Comparison of ENCODE assay signal across 21 mouse cellular contexts in the genomic region with DNA sequence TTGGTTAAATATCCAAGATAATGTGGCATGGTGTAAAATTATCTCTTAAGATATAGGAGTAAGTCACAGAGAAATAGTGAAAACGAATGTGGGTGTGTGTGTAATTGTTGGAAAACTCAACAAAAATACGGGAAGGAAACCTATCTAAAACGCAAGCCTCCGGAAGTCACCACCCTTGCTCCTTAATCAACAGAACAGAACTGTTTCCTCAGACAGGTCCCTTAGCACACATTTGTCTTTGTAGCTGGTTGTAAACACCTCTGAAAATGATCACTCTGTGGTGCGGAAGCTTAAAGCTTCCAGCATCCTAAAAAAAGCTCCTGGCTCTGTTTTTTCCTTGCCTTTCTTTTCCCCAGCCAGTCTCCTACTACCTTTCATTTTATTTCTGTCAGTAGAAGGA. TPM values are rescaled to one million over a fixed set of nuclear protein-coding genes. Genes with fewer than 3 reads are reported as not detected.
DNase-seq lines count a peak whose midpoint lies in the region; ATAC-seq and TF ChIP-seq lines count a peak whose summit lies in the region.
"Had no signal": no experiment of that assay in that cellular context is flagged by ENCODE, and none has a peak within 500 bp of the region (broad histone marks: within the 10 kb centered on the region; RNA-seq: fewer than 3 reads in every experiment).

No protein-coding gene starts in this region.

- H3K27ac ChIP-seq in gastrocnemius, adult 2 months = peak overlapping the region; percentile 81
- no peak overlapping the region for H3K27ac ChIP-seq in kidney, embryonic 15.5 days
- H3K27ac ChIP-seq in midbrain, embryonic 11.5 days (ENCODE audit: low read depth, low read length) = no peak overlapping the region
- H3K27ac ChIP-seq in midbrain, embryonic 14.5 days (replicated peaks; ENCODE audit: low read depth, low read length) = no peak overlapping the region
- H3K27ac ChIP-seq in forebrain, embryonic 14.5 days (ENCODE audit: low read depth, low read length) = no peak overlapping the region
- H3K27ac ChIP-seq: forebrain, embryonic 12.5 days; heart, embryonic 13.5 days; hindbrain, embryonic 15.5 days; limb, embryonic 12.5 days; liver, embryonic 15.5 days; midbrain, embryonic 10.5 days; stomach, embryonic 15.5 days had no signal

- H3K36me3 ChIP-seq in kidney, embryonic 15.5 days = no peaks in the 10 kb centered on the region
- peaks cover 14% of the 10 kb centered on the region for H3K36me3 ChIP-seq in midbrain, embryonic 11.5 days (ENCODE audit: control insufficient read depth, insufficient read depth, low read length)
- peaks cover 22% of the 10 kb centered on the region for H3K36me3 ChIP-seq in midbrain, embryonic 14.5 days (ENCODE audit: control insufficient read depth, insufficient read depth, low read length)
- peaks cover 15% of the 10 kb centered on the region for H3K36me3 ChIP-seq in megakaryocyte, embryonic 14.5 days (replicated peaks; ENCODE audit: low read length)
- peaks cover 28% of the 10 kb centered on the region for H3K36me3 ChIP-seq in forebrain, embryonic 14.5 days (ENCODE audit: control insufficient read depth, insufficient read depth, low read length)
- H3K36me3 ChIP-seq: heart, embryonic 13.5 days; limb, embryonic 12.5 days; liver, embryonic 15.5 days; stomach, embryonic 15.5 days had no signal

- intact Hi-C loops in gastrocnemius, adult 2 months (cut with DNase I) = no loop called here

- no peak overlapping the region for H3K9ac ChIP-seq in kidney, embryonic 15.5 days
- no peak overlapping the region for H3K9ac ChIP-seq in midbrain, embryonic 11.5 days (ENCODE audit: low read length)
- H3K9ac ChIP-seq in midbrain, embryonic 14.5 days (replicated peaks; ENCODE audit: low read length) = no peak overlapping the region
- H3K9ac ChIP-seq in forebrain, embryonic 14.5 days (ENCODE audit: low read length) = no peak overlapping the region
- H3K9ac ChIP-seq: forebrain, embryonic 12.5 days; heart, embryonic 13.5 days; hindbrain, embryonic 15.5 days; limb, embryonic 12.5 days; liver, embryonic 15.5 days; stomach, embryonic 15.5 days had no signal

- H3K4me1 ChIP-seq in kidney, embryonic 15.5 days = peaks cover 7% of the 10 kb centered on the region; the same call in 1 of the 2 replicates
- no peaks in the 10 kb centered on the region for H3K4me1 ChIP-seq in midbrain, embryonic 11.5 days (ENCODE audit: control insufficient read depth, insufficient read depth, low read length)
- no peaks in the 10 kb centered on the region for H3K4me1 ChIP-seq in midbrain, embryonic 14.5 days (ENCODE audit: control insufficient read depth, insufficient read depth, low read length)
- peaks cover 37% of the 10 kb centered on the region for H3K4me1 ChIP-seq in megakaryocyte, embryonic 14.5 days
- no peaks in the 10 kb centered on the region for H3K4me1 ChIP-seq in forebrain, embryonic 14.5 days (ENCODE audit: control insufficient read depth, insufficient read depth, low read length)
- H3K4me1 ChIP-seq: forebrain, embryonic 12.5 days; hindbrain, embryonic 15.5 days; limb, embryonic 12.5 days; midbrain, embryonic 10.5 days; stomach, embryonic 15.5 days had no signal

- no peak for DNase-seq in gastrocnemius, adult 2 months
- DNase-seq in gastrocnemius, postnatal 4 days (ENCODE audit: low spot score in 2 of 2) = no peak
- peak; percentile 49 for DNase-seq in kidney, adult 9 months
- DNase-seq in midbrain, embryonic 11.5 days (ENCODE audit: low spot score, missing footprints) = peak; percentile 17
- no peak for DNase-seq in midbrain, embryonic 14.5 days
- DNase-seq in forebrain, embryonic 14.5 days (ENCODE audit: low spot score) = no peak
- DNase-seq: cerebellum, adult 18-20 months; right cerebral cortex, adult 18-20 months; spleen, adult 18-20 months had no signal

- no peak overlapping the region for H3K4me2 ChIP-seq in kidney, embryonic 15.5 days
- H3K4me2 ChIP-seq in midbrain, embryonic 11.5 days = no peak overlapping the region
- H3K4me2 ChIP-seq in midbrain, embryonic 14.5 days (ENCODE audit: low read length) = no peak overlapping the region
- no peak overlapping the region for H3K4me2 ChIP-seq in forebrain, embryonic 14.5 days (ENCODE audit: low read length)
- H3K4me2 ChIP-seq: forebrain, embryonic 12.5 days; heart, embryonic 13.5 days; hindbrain, embryonic 15.5 days; limb, embryonic 12.5 days; liver, embryonic 15.5 days; stomach, embryonic 15.5 days had no signal

- TF ChIP-seq CTCF in gastrocnemius, adult 2 months (IDR thresholded peaks at IDR 0.05) = no peak

- no peaks in the 10 kb centered on the region for H3K9me3 ChIP-seq in kidney, embryonic 15.5 days (replicated peaks)
- H3K9me3 ChIP-seq in midbrain, embryonic 11.5 days (ENCODE audit: control insufficient read depth, low read length) = no peaks in the 10 kb centered on the region
- no peaks in the 10 kb centered on the region for H3K9me3 ChIP-seq in midbrain, embryonic 14.5 days (ENCODE audit: control insufficient read depth, low read length)
- peaks cover 6% of the 10 kb centered on the region for H3K9me3 ChIP-seq in megakaryocyte, embryonic 14.5 days
- H3K9me3 ChIP-seq in forebrain, embryonic 14.5 days (replicated peaks; ENCODE audit: control insufficient read depth, low read length) = no peaks in the 10 kb centered on the region
- H3K9me3 ChIP-seq: forebrain, embryonic 12.5 days; heart, embryonic 13.5 days; hindbrain, embryonic 15.5 days; limb, embryonic 12.5 days; liver, embryonic 15.5 days; midbrain, embryonic 10.5 days; stomach, embryonic 15.5 days had no signal

- WGBS in kidney, embryonic 15.5 days = 52% methylated on average over 5 of the region's 5 CpGs
- WGBS in midbrain, embryonic 11.5 days = 91% methylated on average over 5 of the region's 5 CpGs
- 93% methylated on average over 5 of the region's 5 CpGs for WGBS in midbrain, embryonic 14.5 days
- WGBS in forebrain, embryonic 14.5 days = 91% methylated on average over 5 of the region's 5 CpGs

- H3K4me3 ChIP-seq in gastrocnemius, adult 2 months = 0 out of 2 replicates have a peak overlapping the region, but pooled peaks have one; percentile 9
- H3K4me3 ChIP-seq in kidney, embryonic 15.5 days (replicated peaks) = no peak overlapping the region
- H3K4me3 ChIP-seq in midbrain, embryonic 11.5 days (ENCODE audit: low read depth, low read length) = no peak overlapping the region
- H3K4me3 ChIP-seq in midbrain, embryonic 14.5 days (replicated peaks; ENCODE audit: low read depth, low read length) = no peak overlapping the region
- H3K4me3 ChIP-seq in megakaryocyte, embryonic 14.5 days (replicated peaks) = peak overlapping the region; percentile 43
- no peak overlapping the region for H3K4me3 ChIP-seq in forebrain, embryonic 14.5 days (ENCODE audit: low read depth, low read length)
- H3K4me3 ChIP-seq: forebrain, embryonic 12.5 days; heart, embryonic 13.5 days; hindbrain, embryonic 15.5 days; limb, embryonic 12.5 days; liver, embryonic 15.5 days; midbrain, embryonic 10.5 days; myocyte; stomach, embryonic 15.5 days had no signal

- ATAC-seq in kidney, embryonic 15.5 days (replicated peaks; ENCODE audit: low FRiP score) = no peak
- ATAC-seq in midbrain, embryonic 11.5 days (ENCODE audit: low FRiP score) = no peak
- no peak for ATAC-seq in midbrain, embryonic 14.5 days (ENCODE audit: low FRiP score, low TSS enrichment)
- ATAC-seq in forebrain, embryonic 14.5 days = no peak
- ATAC-seq: intestine, postnatal 0 days had no signal

- H3K27me3 ChIP-seq in kidney, embryonic 15.5 days = no peaks in the 10 kb centered on the region
- H3K27me3 ChIP-seq in midbrain, embryonic 11.5 days (ENCODE audit: control insufficient read depth, insufficient read depth, low read length) = no peaks in the 10 kb centered on the region
- H3K27me3 ChIP-seq in midbrain, embryonic 14.5 days (ENCODE audit: control insufficient read depth, insufficient read depth, low read length) = no peaks in the 10 kb centered on the region
- no peaks in the 10 kb centered on the region for H3K27me3 ChIP-seq in megakaryocyte, embryonic 14.5 days (replicated peaks)
- no peaks in the 10 kb centered on the region for H3K27me3 ChIP-seq in forebrain, embryonic 14.5 days (replicated peaks; ENCODE audit: control insufficient read depth, insufficient read depth, low read length)
- H3K27me3 ChIP-seq: forebrain, embryonic 12.5 days; heart, embryonic 13.5 days; hindbrain, embryonic 15.5 days; limb, embryonic 12.5 days; liver, embryonic 15.5 days; stomach, embryonic 15.5 days had no signal

RNA-seq across cellular contexts. Expression of gene Gabpa, which starts 29.9 kb away (rescaled TPM):
- 10 to 100 TPM; 23.6 to 34.1 TPM for total RNA-seq in gastrocnemius, adult 2 months (2021)
- total RNA-seq in gastrocnemius, postnatal 4 days (2021) = 10 to 100 TPM; 42.0 to 46.9 TPM
- 39.4 and 39.5 TPM in 2 replicates for polyA plus RNA-seq in kidney, embryonic 15.5 days (2015; fragmentation: Nextera tagmentation; extraction: Ambion mirVana)
- 41.2 and 45.1 TPM in 2 replicates for polyA plus RNA-seq in midbrain, embryonic 11.5 days (2014; fragmentation: Nextera tagmentation; extraction: Ambion mirVana)
- 18.4 and 24.9 TPM in 2 replicates for polyA plus RNA-seq in midbrain, embryonic 14.5 days (2014; fragmentation: Nextera tagmentation; extraction: Ambion mirVana)
- 2.3 TPM in 1 of 2 replicates, not detected in the other for polyA plus RNA-seq in megakaryocyte, embryonic 14.5 days (2012; ENCODE audit: insufficient read depth, low replicate concordance)
- 25.4 and 29.5 TPM in 2 replicates for polyA plus RNA-seq in forebrain, embryonic 14.5 days (2014; fragmentation: Nextera tagmentation; extraction: Ambion mirVana)

RNA-seq across cellular contexts. Expression of gene Atp5j, which starts 30.6 kb away (rescaled TPM):
- 1,000 to 10,000 TPM; 1,011 to 1,386 TPM for total RNA-seq in gastrocnemius, adult 2 months (2021)
- total RNA-seq in gastrocnemius, postnatal 4 days (2021) = 100 to 1,000 TPM; 769 to 817 TPM
- polyA plus RNA-seq in kidney, embryonic 15.5 days (2015; fragmentation: Nextera tagmentation; extraction: Ambion mirVana) = 1,003 and 1,100 TPM in 2 replicates
- 778 and 822 TPM in 2 replicates for polyA plus RNA-seq in midbrain, embryonic 11.5 days (2014; fragmentation: Nextera tagmentation; extraction: Ambion mirVana)
- 769 and 923 TPM in 2 replicates for polyA plus RNA-seq in midbrain, embryonic 14.5 days (2014; fragmentation: Nextera tagmentation; extraction: Ambion mirVana)
- polyA plus RNA-seq in megakaryocyte, embryonic 14.5 days (2012; ENCODE audit: insufficient read depth, low replicate concordance) = 133 and 159 TPM in 2 replicates
- 835 and 910 TPM in 2 replicates for polyA plus RNA-seq in forebrain, embryonic 14.5 days (2014; fragmentation: Nextera tagmentation; extraction: Ambion mirVana)

RNA-seq across cellular contexts. Expression of gene Jam2, which starts 30.9 kb away (rescaled TPM):
- total RNA-seq in gastrocnemius, adult 2 months (2021) = 10 to 100 TPM; 13.6 to 24.9 TPM
- 10 to 100 TPM; 31.7 TPM for total RNA-seq in gastrocnemius, postnatal 4 days (2021)
- 4.0 TPM in 2 replicates for polyA plus RNA-seq in kidney, embryonic 15.5 days (2015; fragmentation: Nextera tagmentation; extraction: Ambion mirVana)
- 95.1 and 102 TPM in 2 replicates for polyA plus RNA-seq in midbrain, embryonic 11.5 days (2014; fragmentation: Nextera tagmentation; extraction: Ambion mirVana)
- 25.4 and 37.7 TPM in 2 replicates for polyA plus RNA-seq in midbrain, embryonic 14.5 days (2014; fragmentation: Nextera tagmentation; extraction: Ambion mirVana)
- 0.81 TPM in 1 of 2 replicates, not detected in the other for polyA plus RNA-seq in megakaryocyte, embryonic 14.5 days (2012; ENCODE audit: insufficient read depth, low replicate concordance)
- 28.9 and 29.1 TPM in 2 replicates for polyA plus RNA-seq in forebrain, embryonic 14.5 days (2014; fragmentation: Nextera tagmentation; extraction: Ambion mirVana)
- total RNA-seq: neutrophil, adult 5-6 weeks had no signal

Comparison
In these comparisons a context has a peak if more than half of its experiments do, and no peak if none do; other contexts are left out.
1. DNase-seq: peak in kidney, adult 9 months (single experiment) and midbrain, embryonic 11.5 days (single experiment); none in gastrocnemius, adult 2 months (single experiment), gastrocnemius, postnatal 4 days (0 of 2), midbrain, embryonic 14.5 days (single experiment) and forebrain, embryonic 14.5 days (single experiment).
2. H3K4me3 ChIP-seq: peak in gastrocnemius, adult 2 months (single experiment) and megakaryocyte, embryonic 14.5 days (single experiment); none in kidney, embryonic 15.5 days (single experiment), midbrain, embryonic 11.5 days (single experiment), midbrain, embryonic 14.5 days (single experiment) and forebrain, embryonic 14.5 days (single experiment).